Mouse (Mus musculus): ENCODE measurements at regions not wholly inside any gene's neighbourhood (a gene's known extent, or its start where the extent isn't known, plus 50 kb on each side); places are given as distances from the start of the nearest gene placed in this dataset.

- Histone ChIP-seq H3K9ac (no peak overlapping the region), H3K9me3 (no peaks in the 10 kb centered on the region), H3K4me3 (replicated peaks) (no peak overlapping the region), H3K36me3 (no peaks in the 10 kb centered on the region), H3K27ac (no peak overlapping the region), H3K4me2 (replicated peaks) (no peak overlapping the region), H3K27me3 (replicated peaks) (no peaks in the 10 kb centered on the region), H3K4me1 (replicated peaks) (no peaks in the 10 kb centered on the region)
- ATAC-seq: no peak
- WGBS: 77% methylated on average over 5 of the region's 5 CpGs
Observed at GRCm38 (mm10) chr9:61002572-61002971, 208.2 kb downstream of the Uaca start.

- no peak for ATAC-seq
- Histone ChIP-seq H3K27me3 (replicated peaks) (no peaks in the 10 kb centered on the region), H3K27ac (no peak overlapping the region), H3K36me3 (no peaks in the 10 kb centered on the region), H3K4me3 (replicated peaks) (no peak overlapping the region), H3K9me3 (no peaks in the 10 kb centered on the region), H3K4me1 (replicated peaks) (no peaks in the 10 kb centered on the region), H3K9ac (no peak overlapping the region), H3K4me2 (replicated peaks) (no peak overlapping the region)
- 73% methylated on average over 1 of the region's 1 CpGs for WGBS
Observed at GRCm38 (mm10) chr9:61008446-61008845, 214.1 kb downstream of the Uaca start.

GRCm38 (mm10) chr9:61011066-61011465 is 216.7 kb downstream of the Uaca start:
- Histone ChIP-seq H3K9ac (no peak overlapping the region), H3K27ac (no peak overlapping the region), H3K27me3 (replicated peaks) (no peaks in the 10 kb centered on the region), H3K36me3 (no peaks in the 10 kb centered on the region), H3K4me1 (replicated peaks) (0 out of 2 replicates have a peak, but pooled peaks cover 3% of the 10 kb centered on the region), H3K9me3 (no peaks in the 10 kb centered on the region), H3K4me3 (replicated peaks) (no peak overlapping the region), H3K4me2 (replicated peaks) (no peak overlapping the region)
- ATAC-seq: no peak

GRCm38 (mm10) chr9:61012771-61013540 is 218.6 kb downstream of the Uaca start:
- Histone ChIP-seq H3K9me3 (no peaks in the 10 kb centered on the region), H3K4me3 (replicated peaks) (no peak overlapping the region), H3K4me2 (replicated peaks) (no peak overlapping the region), H3K27me3 (replicated peaks) (no peaks in the 10 kb centered on the region; the same call in 1 of the 2 replicates), H3K27ac (no peak overlapping the region), H3K4me1 (replicated peaks) (0 out of 2 replicates have a peak, but pooled peaks cover 3% of the 10 kb centered on the region), H3K36me3 (no peaks in the 10 kb centered on the region), H3K9ac (no peak overlapping the region)
- ATAC-seq: no peak
- WGBS: 62% methylated on average over 19 of the region's 19 CpGs

GRCm38 (mm10) chr9:61014151-61014550 is 219.8 kb downstream of the Uaca start:
- 60% methylated on average over 8 of the region's 8 CpGs for WGBS
- H3K27ac ChIP-seq: no peak overlapping the region
- H3K9ac ChIP-seq: no peak overlapping the region
- H3K4me1 ChIP-seq (replicated peaks): 0 out of 2 replicates have a peak, but pooled peaks cover 3% of the 10 kb centered on the region
- H3K4me3 ChIP-seq (replicated peaks): no peak overlapping the region
- no peak overlapping the region for H3K4me2 ChIP-seq (replicated peaks)
- no peaks in the 10 kb centered on the region for H3K9me3 ChIP-seq
- no peaks in the 10 kb centered on the region; the same call in 1 of the 2 replicates for H3K27me3 ChIP-seq (replicated peaks)
- ATAC-seq: no peak
- H3K36me3 ChIP-seq: no peaks in the 10 kb centered on the region

GRCm38 (mm10) chr9:61015374-61015890 is 221.1 kb downstream of the Uaca start:
- Histone ChIP-seq H3K9ac (no peak overlapping the region), H3K36me3 (no peaks in the 10 kb centered on the region), H3K4me1 (replicated peaks) (0 out of 2 replicates have a peak, but pooled peaks cover 3% of the 10 kb centered on the region), H3K27me3 (replicated peaks) (no peaks in the 10 kb centered on the region; the same call in 1 of the 2 replicates), H3K27ac (no peak overlapping the region), H3K4me3 (replicated peaks) (no peak overlapping the region), H3K9me3 (no peaks in the 10 kb centered on the region), H3K4me2 (replicated peaks) (no peak overlapping the region)
- WGBS: 31% methylated on average over 15 of the region's 15 CpGs
- no peak for ATAC-seq

GRCm38 (mm10) chr9:61016673-61017072 is 222.3 kb downstream of the Uaca start:
- Histone ChIP-seq H3K36me3 (no peaks in the 10 kb centered on the region), H3K4me1 (replicated peaks) (0 out of 2 replicates have a peak, but pooled peaks cover 3% of the 10 kb centered on the region), H3K4me3 (replicated peaks) (no peak overlapping the region), H3K4me2 (replicated peaks) (no peak overlapping the region), H3K27ac (no peak overlapping the region), H3K27me3 (replicated peaks) (no peaks in the 10 kb centered on the region; the same call in 1 of the 2 replicates), H3K9ac (no peak overlapping the region), H3K9me3 (no peaks in the 10 kb centered on the region)
- 57% methylated on average over 10 of the region's 10 CpGs for WGBS
- ATAC-seq: no peak

- H3K27ac ChIP-seq: no peak overlapping the region
- no peak overlapping the region for H3K4me2 ChIP-seq (replicated peaks)
- ATAC-seq: no peak
- H3K36me3 ChIP-seq: no peaks in the 10 kb centered on the region
- no peaks in the 10 kb centered on the region; the same call in 1 of the 2 replicates for H3K27me3 ChIP-seq (replicated peaks)
- no peak overlapping the region for H3K4me3 ChIP-seq (replicated peaks)
- no peaks in the 10 kb centered on the region for H3K4me1 ChIP-seq (replicated peaks)
- WGBS: 79% methylated on average over 4 of the region's 4 CpGs
- H3K9ac ChIP-seq: no peak overlapping the region
- no peaks in the 10 kb centered on the region for H3K9me3 ChIP-seq
Observed at GRCm38 (mm10) chr9:61019938-61020337, 225.6 kb downstream of the Uaca start.

GRCm38 (mm10) chr9:61021810-61022209 is 227.5 kb downstream of the Uaca start:
- Histone ChIP-seq H3K4me3 (replicated peaks) (no peak overlapping the region), H3K4me2 (replicated peaks) (no peak overlapping the region), H3K9me3 (no peaks in the 10 kb centered on the region), H3K36me3 (no peaks in the 10 kb centered on the region), H3K27me3 (replicated peaks) (peaks cover 4% of the 10 kb centered on the region; the same call in 1 of the 2 replicates), H3K27ac (no peak overlapping the region), H3K9ac (no peak overlapping the region), H3K4me1 (replicated peaks) (no peaks in the 10 kb centered on the region)
- ATAC-seq: no peak
- WGBS: 87% methylated on average over 5 of the region's 5 CpGs

- ATAC-seq: no peak
- WGBS: 71% methylated on average over 6 of the region's 6 CpGs
Observed at GRCm38 (mm10) chr9:61022371-61023026, 228.2 kb downstream of the Uaca start.

GRCm38 (mm10) chr9:61025341-61025740 is 231.0 kb downstream of the Uaca start:
- H3K4me2 ChIP-seq (replicated peaks): no peak overlapping the region
- no peak overlapping the region for H3K9ac ChIP-seq
- no peak for ATAC-seq
- no peaks in the 10 kb centered on the region for H3K9me3 ChIP-seq
- 90% methylated on average over 6 of the region's 6 CpGs for WGBS
- peaks cover 7% of the 10 kb centered on the region; the same call in 1 of the 2 replicates for H3K27me3 ChIP-seq (replicated peaks)
- no peak overlapping the region for H3K27ac ChIP-seq
- no peaks in the 10 kb centered on the region for H3K4me1 ChIP-seq (replicated peaks)
- H3K4me3 ChIP-seq (replicated peaks): no peak overlapping the region
- H3K36me3 ChIP-seq: no peaks in the 10 kb centered on the region

More at GRCm38 (mm10) chr9:61022371-61023026, 228.2 kb downstream of the Uaca start:
- H3K27me3 ChIP-seq (replicated peaks): peaks cover 4% of the 10 kb centered on the region; the same call in 1 of the 2 replicates
- no peaks in the 10 kb centered on the region for H3K9me3 ChIP-seq
- H3K27ac ChIP-seq: no peak overlapping the region
- H3K4me3 ChIP-seq (replicated peaks): no peak overlapping the region
- no peaks in the 10 kb centered on the region for H3K36me3 ChIP-seq
- no peak overlapping the region for H3K4me2 ChIP-seq (replicated peaks)
- H3K9ac ChIP-seq: no peak overlapping the region
- H3K4me1 ChIP-seq (replicated peaks): no peaks in the 10 kb centered on the region

GRCm38 (mm10) chr9:61028775-61029401 is 234.5 kb downstream of the Uaca start:
- 58% methylated on average over 12 of the region's 12 CpGs for WGBS
- no peaks in the 10 kb centered on the region for H3K36me3 ChIP-seq
- ATAC-seq: no peak

More at GRCm38 (mm10) chr9:61028775-61029401, 234.5 kb downstream of the Uaca start:
- H3K4me3 ChIP-seq (replicated peaks): no peak overlapping the region
- H3K4me1 ChIP-seq (replicated peaks): peaks cover 15% of the 10 kb centered on the region
- no peak overlapping the region for H3K9ac ChIP-seq
- peaks cover 7% of the 10 kb centered on the region; the same call in 1 of the 2 replicates for H3K27me3 ChIP-seq (replicated peaks)
- no peak overlapping the region for H3K27ac ChIP-seq
- H3K4me2 ChIP-seq (replicated peaks): no peak overlapping the region
- no peaks in the 10 kb centered on the region for H3K9me3 ChIP-seq

Measured in intestine, embryonic 15.5 days (tissue).